Mouse (Mus musculus) MEL-GATA-1-ER (cell line): Measurements from ENCODE around the gene Rbl1.
A peak's percentile ranks its signal among the peaks of the same experiment; 100 is the strongest.
"Not testable (repeated sequence)": the region's sequence is repeated elsewhere in the genome, so short reads cannot be mapped to it uniquely, and the experiment has no call there.

Experiments
- DNase-seq: peaks from one replicate; pipeline ENCODE4 v3.0.0-alpha.2; 2012; ENCODE audit warnings: low read depth; ENCODE audit errors: extremely low read depth

Gene Rbl1

GRCm38 (mm10) chr2:157172984-157173383 lies 31.4 kb downstream of the Rbl1 start:
- no peak for DNase-seq

GRCm38 (mm10) chr2:157170626-157171025 lies 33.7 kb downstream of the Rbl1 start:
- DNase-seq = no peak

GRCm38 (mm10) chr2:157170166-157170565 lies 34.2 kb downstream of the Rbl1 start:
- DNase-seq = no peak

- DNase-seq = no peak
Observed at GRCm38 (mm10) chr2:157166371-157167080, 37.8 kb downstream of the Rbl1 start.

- not testable (repeated sequence) for DNase-seq
Observed at GRCm38 (mm10) chr2:157165312-157166224, 38.8 kb downstream of the Rbl1 start.

GRCm38 (mm10) chr2:157164101-157164500 lies 40.2 kb downstream of the Rbl1 start:
- DNase-seq = no peak

- DNase-seq = no peak
Observed at GRCm38 (mm10) chr2:157156079-157156478, 48.3 kb downstream of the Rbl1 start.

GRCm38 (mm10) chr2:157153235-157153634 lies 51.1 kb downstream of the Rbl1 start:
- no peak for DNase-seq

GRCm38 (mm10) chr2:157148417-157148816 lies 55.9 kb downstream of the Rbl1 start:
- no peak for DNase-seq

GRCm38 (mm10) chr2:157147397-157148020 lies 56.8 kb downstream of the Rbl1 start:
- DNase-seq = no peak

- DNase-seq = no peak
Observed at GRCm38 (mm10) chr2:157145173-157145572, 59.2 kb downstream of the Rbl1 start.

- DNase-seq = no peak
Observed at GRCm38 (mm10) chr2:157144132-157144531, 60.2 kb downstream of the Rbl1 start.

- DNase-seq = no peak
Observed at GRCm38 (mm10) chr2:157141962-157142361, 62.4 kb downstream of the Rbl1 start.

- DNase-seq = peak; percentile 48
Observed at GRCm38 (mm10) chr2:157139251-157139802, 65.0 kb downstream of the Rbl1 start.

- peak; percentile 68 for DNase-seq
Observed at GRCm38 (mm10) chr2:157138808-157139207, 65.5 kb downstream of the Rbl1 start.

GRCm38 (mm10) chr2:157137959-157138731 lies 66.2 kb downstream of the Rbl1 start:
- peak; percentile 78 for DNase-seq

GRCm38 (mm10) chr2:157136646-157137045 lies 67.7 kb downstream of the Rbl1 start:
- DNase-seq = no peak

GRCm38 (mm10) chr2:157136176-157136575 lies 68.2 kb downstream of the Rbl1 start:
- DNase-seq = no peak

GRCm38 (mm10) chr2:157135529-157136120 lies 68.7 kb downstream of the Rbl1 start:
- DNase-seq = no peak

- DNase-seq = peak; percentile 81
Observed at GRCm38 (mm10) chr2:157135014-157135413, 69.3 kb downstream of the Rbl1 start, which contains the start of gene Samhd1. Gene Samhd1, minus strand, starts transcription at chr2:157135265.
